Mouse (Mus musculus): ENCODE data around the gene Inhbe.

DNA sequence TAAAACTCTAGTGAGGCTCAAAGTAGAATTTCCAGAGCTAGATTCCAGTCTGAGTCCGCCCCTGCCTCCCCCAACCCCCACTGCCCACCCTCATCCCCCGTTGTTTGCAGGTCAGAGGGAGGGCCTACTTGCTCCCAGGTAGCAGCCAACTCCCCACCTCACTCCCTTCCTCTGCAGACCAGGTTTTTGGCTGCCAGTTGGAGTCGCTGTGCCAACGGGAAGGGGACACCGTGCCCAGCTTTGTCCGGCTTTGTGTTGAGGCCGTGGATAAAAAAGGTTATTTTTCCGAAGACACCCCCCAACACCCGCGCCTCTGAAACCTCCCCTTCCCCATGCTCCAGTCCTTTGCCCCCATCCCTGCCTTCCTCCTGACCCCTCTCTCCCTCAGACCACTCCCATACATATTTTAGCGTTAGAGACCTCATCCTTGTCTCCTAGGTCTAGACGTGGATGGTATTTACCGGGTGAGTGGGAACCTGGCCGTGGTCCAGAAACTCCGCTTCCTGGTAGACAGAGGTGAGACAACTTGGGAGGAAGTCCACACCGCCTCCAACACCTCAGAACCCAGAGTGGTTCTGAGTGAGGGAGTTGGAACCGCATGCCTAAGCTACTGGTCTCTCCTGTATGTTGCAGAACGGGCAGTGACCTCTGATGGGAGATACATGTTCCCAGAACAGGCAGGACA is 26.6 kb downstream of the Inhbe start:
- TF ChIP-seq CTCF (IDR thresholded peaks at IDR 0.05; ENCODE audit: low read depth, low read length) (no peak), POLR2A (IDR thresholded peaks at IDR 0.05; ENCODE audit: extremely low read depth, insufficient read depth, low read length) (no peak)

Data from liver, adult 2 months (tissue).